Mouse (Mus musculus): ENCODE data around the gene Sept7. TPM values are rescaled to one million over a fixed set of nuclear protein-coding genes. Genes with fewer than 3 reads are reported as not detected.

The Sept7 gene
- total and polyA plus RNA-seq, 3 experiments, result 12.9 to 352 (median 230) TPM

- Histone ChIP-seq H3K27me3 (ENCODE audit: insufficient read depth, low read length) (no peaks in the 10 kb centered on the region), H3K9me3 (replicated peaks) (no peaks in the 10 kb centered on the region), H3K36me3 (replicated peaks) (peaks cover 43% of the 10 kb centered on the region), H3K4me1 (ENCODE audit: insufficient read depth, low read depth, low read length) (peaks cover 13% of the 10 kb centered on the region), H3K4me3 (ENCODE audit: low read depth, low read length) (no peak overlapping the region)
- ATAC-seq (ENCODE audit: extremely low read depth, insufficient number of reproducible peaks, low FRiP score, poor library complexity, severe bottlenecking), result no peak
- DNase-seq (ENCODE audit: low spot score), result no peak
- no peak for TF ChIP-seq GATA2 (IDR thresholded peaks at IDR 0.05; ENCODE audit: borderline replicate concordance, low read depth, low read length)
- TF ChIP-seq GATA1 (IDR thresholded peaks at IDR 0.05; ENCODE audit: borderline replicate concordance, low read length), result no peak
- no peak for TF ChIP-seq CTCF (IDR thresholded peaks at IDR 0.05; ENCODE audit: low read depth, low read length)
- no peak for TF ChIP-seq POLR2AphosphoS5 (IDR thresholded peaks at IDR 0.05; ENCODE audit: insufficient replicate concordance, low read depth, low read length)
- TF ChIP-seq TAL1 (conservative IDR thresholded peaks at IDR 0.05; ENCODE audit: low read depth, low read length), result no peak
These were observed 14.9 kb downstream of the Sept7 start for GRCm38 (mm10) chr9:25267133-25267532.

GRCm38 (mm10) chr9:25267574-25267973 lies 15.3 kb downstream of the Sept7 start:
- Histone ChIP-seq H3K4me1 (ENCODE audit: insufficient read depth, low read depth, low read length) (peaks cover 13% of the 10 kb centered on the region), H3K27me3 (ENCODE audit: insufficient read depth, low read length) (no peaks in the 10 kb centered on the region), H3K9me3 (replicated peaks) (no peaks in the 10 kb centered on the region), H3K4me3 (ENCODE audit: low read depth, low read length) (no peak overlapping the region), H3K36me3 (replicated peaks) (peaks cover 44% of the 10 kb centered on the region)
- ATAC-seq (ENCODE audit: extremely low read depth, insufficient number of reproducible peaks, low FRiP score, poor library complexity, severe bottlenecking), result no peak
- no peak for DNase-seq (ENCODE audit: low spot score)
- TF ChIP-seq POLR2AphosphoS5 (IDR thresholded peaks at IDR 0.05; ENCODE audit: insufficient replicate concordance, low read depth, low read length), result no peak
- TF ChIP-seq GATA2 (IDR thresholded peaks at IDR 0.05; ENCODE audit: borderline replicate concordance, low read depth, low read length), result no peak
- TF ChIP-seq GATA1 (IDR thresholded peaks at IDR 0.05; ENCODE audit: borderline replicate concordance, low read length), result no peak
- no peak for TF ChIP-seq TAL1 (conservative IDR thresholded peaks at IDR 0.05; ENCODE audit: low read depth, low read length)

GRCm38 (mm10) chr9:25271902-25272301 lies 19.7 kb downstream of the Sept7 start:
- ATAC-seq (ENCODE audit: extremely low read depth, insufficient number of reproducible peaks, low FRiP score, poor library complexity, severe bottlenecking) (no peak), DNase-seq (ENCODE audit: low spot score) (no peak)
- Histone ChIP-seq H3K4me3 (ENCODE audit: low read depth, low read length) (no peak overlapping the region), H3K4me1 (ENCODE audit: insufficient read depth, low read depth, low read length) (peaks cover 14% of the 10 kb centered on the region), H3K9me3 (replicated peaks) (no peaks in the 10 kb centered on the region), H3K36me3 (replicated peaks) (peaks cover 51% of the 10 kb centered on the region), H3K27me3 (ENCODE audit: insufficient read depth, low read length) (no peaks in the 10 kb centered on the region)
- no peak for TF ChIP-seq TAL1 (conservative IDR thresholded peaks at IDR 0.05; ENCODE audit: low read depth, low read length)
- TF ChIP-seq POLR2AphosphoS5 (IDR thresholded peaks at IDR 0.05; ENCODE audit: insufficient replicate concordance, low read depth, low read length), result no peak
- no peak for TF ChIP-seq GATA1 (IDR thresholded peaks at IDR 0.05; ENCODE audit: borderline replicate concordance, low read length)
- no peak for TF ChIP-seq CTCF (IDR thresholded peaks at IDR 0.05; ENCODE audit: low read depth, low read length)
- TF ChIP-seq GATA2 (IDR thresholded peaks at IDR 0.05; ENCODE audit: borderline replicate concordance, low read depth, low read length), result no peak

GRCm38 (mm10) chr9:25289796-25290195 lies 37.6 kb downstream of the Sept7 start:
- no peak overlapping the region for H3K4me3 ChIP-seq (ENCODE audit: low read depth, low read length)
- DNase-seq (ENCODE audit: low spot score), result no peak
- TF ChIP-seq GATA1 (IDR thresholded peaks at IDR 0.05; ENCODE audit: borderline replicate concordance, low read length) (no peak), GATA2 (IDR thresholded peaks at IDR 0.05; ENCODE audit: borderline replicate concordance, low read depth, low read length) (no peak), CTCF (IDR thresholded peaks at IDR 0.05; ENCODE audit: low read depth, low read length) (no peak), TAL1 (conservative IDR thresholded peaks at IDR 0.05; ENCODE audit: low read depth, low read length) (no peak), POLR2AphosphoS5 (IDR thresholded peaks at IDR 0.05; ENCODE audit: insufficient replicate concordance, low read depth, low read length) (no peak)
- no peaks in the 10 kb centered on the region for H3K9me3 ChIP-seq (replicated peaks)
- H3K4me1 ChIP-seq (ENCODE audit: insufficient read depth, low read depth, low read length), result no peaks in the 10 kb centered on the region
- ATAC-seq (ENCODE audit: extremely low read depth, insufficient number of reproducible peaks, low FRiP score, poor library complexity, severe bottlenecking), result no peak
- H3K36me3 ChIP-seq (replicated peaks), result peaks cover 47% of the 10 kb centered on the region
- H3K27me3 ChIP-seq (ENCODE audit: insufficient read depth, low read length), result no peaks in the 10 kb centered on the region

- H3K36me3 ChIP-seq (replicated peaks), result peaks cover 67% of the 10 kb centered on the region
- no peak for DNase-seq (ENCODE audit: low spot score)
These were observed 57.4 kb downstream of the Sept7 start for GRCm38 (mm10) chr9:25309505-25310182.

GRCm38 (mm10) chr9:25314304-25314703 lies 62.1 kb downstream of the Sept7 start:
- H3K36me3 ChIP-seq (replicated peaks), result peaks cover 48% of the 10 kb centered on the region
- H3K4me3 ChIP-seq (ENCODE audit: low read depth, low read length), result no peak overlapping the region
- DNase-seq (ENCODE audit: low spot score) (no peak), ATAC-seq (ENCODE audit: extremely low read depth, insufficient number of reproducible peaks, low FRiP score, poor library complexity, severe bottlenecking) (no peak)
- TF ChIP-seq GATA2 (IDR thresholded peaks at IDR 0.05; ENCODE audit: borderline replicate concordance, low read depth, low read length) (no peak), CTCF (IDR thresholded peaks at IDR 0.05; ENCODE audit: low read depth, low read length) (no peak), GATA1 (IDR thresholded peaks at IDR 0.05; ENCODE audit: borderline replicate concordance, low read length) (no peak), TAL1 (conservative IDR thresholded peaks at IDR 0.05; ENCODE audit: low read depth, low read length) (no peak), POLR2AphosphoS5 (IDR thresholded peaks at IDR 0.05; ENCODE audit: insufficient replicate concordance, low read depth, low read length) (no peak)
- H3K9me3 ChIP-seq (replicated peaks), result no peaks in the 10 kb centered on the region
- no peaks in the 10 kb centered on the region for H3K27me3 ChIP-seq (ENCODE audit: insufficient read depth, low read length)
- H3K4me1 ChIP-seq (ENCODE audit: insufficient read depth, low read depth, low read length), result no peaks in the 10 kb centered on the region

More at GRCm38 (mm10) chr9:25309505-25310182, 57.4 kb downstream of the Sept7 start:
- Histone ChIP-seq H3K4me1 (ENCODE audit: insufficient read depth, low read depth, low read length) (no peaks in the 10 kb centered on the region), H3K9me3 (replicated peaks) (no peaks in the 10 kb centered on the region), H3K27me3 (ENCODE audit: insufficient read depth, low read length) (no peaks in the 10 kb centered on the region), H3K4me3 (ENCODE audit: low read depth, low read length) (no peak overlapping the region)
- no peak; the same call in 1 of the 2 replicates for ATAC-seq (ENCODE audit: extremely low read depth, insufficient number of reproducible peaks, low FRiP score, poor library complexity, severe bottlenecking)
- TF ChIP-seq CTCF (IDR thresholded peaks at IDR 0.05; ENCODE audit: low read depth, low read length) (no peak), GATA2 (IDR thresholded peaks at IDR 0.05; ENCODE audit: borderline replicate concordance, low read depth, low read length) (no peak), GATA1 (IDR thresholded peaks at IDR 0.05; ENCODE audit: borderline replicate concordance, low read length) (no peak), POLR2AphosphoS5 (IDR thresholded peaks at IDR 0.05; ENCODE audit: insufficient replicate concordance, low read depth, low read length) (no peak), TAL1 (conservative IDR thresholded peaks at IDR 0.05; ENCODE audit: low read depth, low read length) (no peak)

Measured in G1E (cell line).